In genomic region chr8:70494416-70494945, GRCm38 (mm10) we compare ENCODE assay signal across 8 mouse cellular contexts. TPM values are rescaled to one million over a fixed set of nuclear protein-coding genes. Genes with fewer than 3 reads are reported as not detected.
DNase-seq lines count a peak whose midpoint lies in the region; ATAC-seq and TF ChIP-seq lines count a peak whose summit lies in the region.

No protein-coding gene starts in this region.

- 1% methylated on average over 28 of the region's 28 CpGs for WGBS in forebrain, embryonic 12.5 days
- 2% methylated on average over 28 of the region's 28 CpGs for WGBS in forebrain, embryonic 14.5 days
- 2% methylated on average over 28 of the region's 28 CpGs for WGBS in midbrain, embryonic 10.5 days
- 4% methylated on average over 26 of the region's 28 CpGs for WGBS in midbrain, postnatal 0 days
- 3% methylated on average over 23 of the region's 28 CpGs for WGBS in hindbrain, postnatal 0 days
- 3% methylated on average over 28 of the region's 28 CpGs for WGBS in neural tube, embryonic 14.5 days

- no peaks in the 10 kb centered on the region for H3K9me3 ChIP-seq in forebrain, embryonic 12.5 days
- H3K9me3 ChIP-seq in forebrain, embryonic 14.5 days (replicated peaks; ENCODE audit: control insufficient read depth, low read length): no peaks in the 10 kb centered on the region
- H3K9me3 ChIP-seq in midbrain, embryonic 10.5 days (replicated peaks): no peaks in the 10 kb centered on the region
- no peaks in the 10 kb centered on the region for H3K9me3 ChIP-seq in midbrain, postnatal 0 days (ENCODE audit: low read length)
- H3K9me3 ChIP-seq in hindbrain, postnatal 0 days (ENCODE audit: low read length): no peaks in the 10 kb centered on the region
- no peaks in the 10 kb centered on the region for H3K9me3 ChIP-seq in neural tube, embryonic 14.5 days (ENCODE audit: control insufficient read depth, low read length)

- H3K36me3 ChIP-seq in forebrain, embryonic 12.5 days (replicated peaks): no peaks in the 10 kb centered on the region
- H3K36me3 ChIP-seq in forebrain, embryonic 14.5 days (ENCODE audit: control insufficient read depth, insufficient read depth, low read length): no peaks in the 10 kb centered on the region
- H3K36me3 ChIP-seq in midbrain, embryonic 10.5 days: no peaks in the 10 kb centered on the region
- H3K36me3 ChIP-seq in midbrain, postnatal 0 days (ENCODE audit: insufficient read depth, low read length): no peaks in the 10 kb centered on the region
- H3K36me3 ChIP-seq in hindbrain, postnatal 0 days (ENCODE audit: insufficient read depth, low read length): no peaks in the 10 kb centered on the region
- no peaks in the 10 kb centered on the region for H3K36me3 ChIP-seq in neural tube, embryonic 14.5 days (ENCODE audit: control insufficient read depth, insufficient read depth, low read length)

- peaks cover 40% of the 10 kb centered on the region for H3K4me1 ChIP-seq in forebrain, embryonic 12.5 days
- H3K4me1 ChIP-seq in forebrain, embryonic 14.5 days (ENCODE audit: control insufficient read depth, insufficient read depth, low read length): peaks cover 3% of the 10 kb centered on the region; the same call in 1 of the 2 replicates
- peaks cover 66% of the 10 kb centered on the region for H3K4me1 ChIP-seq in midbrain, embryonic 10.5 days
- H3K4me1 ChIP-seq in midbrain, postnatal 0 days (ENCODE audit: insufficient read depth, low read length): peaks cover 8% of the 10 kb centered on the region; the same call in 1 of the 2 replicates
- H3K4me1 ChIP-seq in hindbrain, postnatal 0 days (ENCODE audit: insufficient read depth, low read length): no peaks in the 10 kb centered on the region
- peaks cover 19% of the 10 kb centered on the region for H3K4me1 ChIP-seq in neural tube, embryonic 14.5 days (ENCODE audit: control insufficient read depth, insufficient read depth, low read length)

- H3K27me3 ChIP-seq in forebrain, embryonic 12.5 days: peaks cover 100% of the 10 kb centered on the region
- peaks cover 99% of the 10 kb centered on the region for H3K27me3 ChIP-seq in forebrain, embryonic 14.5 days (replicated peaks; ENCODE audit: control insufficient read depth, insufficient read depth, low read length)
- peaks cover 100% of the 10 kb centered on the region for H3K27me3 ChIP-seq in midbrain, embryonic 10.5 days (ENCODE audit: low read depth, poor library complexity, severe bottlenecking)
- peaks cover 90% of the 10 kb centered on the region for H3K27me3 ChIP-seq in midbrain, postnatal 0 days (ENCODE audit: insufficient read depth, low read length)
- peaks cover 66% of the 10 kb centered on the region for H3K27me3 ChIP-seq in hindbrain, postnatal 0 days (ENCODE audit: insufficient read depth, low read length)
- H3K27me3 ChIP-seq in neural tube, embryonic 14.5 days (ENCODE audit: control insufficient read depth, insufficient read depth, low read length): peaks cover 84% of the 10 kb centered on the region

- no peak overlapping the region for H3K27ac ChIP-seq in forebrain, embryonic 12.5 days
- H3K27ac ChIP-seq in forebrain, embryonic 14.5 days (ENCODE audit: low read depth, low read length): no peak overlapping the region
- no peak overlapping the region for H3K27ac ChIP-seq in midbrain, embryonic 10.5 days (replicated peaks)
- no peak overlapping the region for H3K27ac ChIP-seq in midbrain, postnatal 0 days (ENCODE audit: low read depth, low read length)
- no peak overlapping the region for H3K27ac ChIP-seq in hindbrain, postnatal 0 days
- no peak overlapping the region for H3K27ac ChIP-seq in neural tube, embryonic 14.5 days (ENCODE audit: low read depth, low read length)

- peak overlapping the region; percentile 39; the same call in 1 of the 2 replicates for H3K4me3 ChIP-seq in forebrain, embryonic 12.5 days (replicated peaks)
- H3K4me3 ChIP-seq in forebrain, embryonic 14.5 days (ENCODE audit: low read depth, low read length): no peak overlapping the region
- H3K4me3 ChIP-seq in midbrain, embryonic 10.5 days: peak overlapping the region; percentile 50
- H3K4me3 ChIP-seq in midbrain, postnatal 0 days (ENCODE audit: low read depth, low read length): no peak overlapping the region; the same call in 1 of the 2 replicates
- H3K4me3 ChIP-seq in hindbrain, postnatal 0 days (ENCODE audit: low read length): peak overlapping the region; percentile 35
- H3K4me3 ChIP-seq in neural tube, embryonic 14.5 days (ENCODE audit: low read depth, low read length): 0 out of 2 replicates have a peak overlapping the region, but pooled peaks have one; percentile 10

- H3K9ac ChIP-seq in forebrain, embryonic 12.5 days: no peak overlapping the region
- H3K9ac ChIP-seq in forebrain, embryonic 14.5 days (ENCODE audit: low read length): no peak overlapping the region
- no peak overlapping the region for H3K9ac ChIP-seq in midbrain, postnatal 0 days (replicated peaks; ENCODE audit: low read length, poor library complexity, severe bottlenecking)
- no peak overlapping the region for H3K9ac ChIP-seq in hindbrain, postnatal 0 days (replicated peaks; ENCODE audit: low read length)
- no peak overlapping the region for H3K9ac ChIP-seq in neural tube, embryonic 14.5 days (replicated peaks; ENCODE audit: low read depth, low read length)

- no peak for ATAC-seq in forebrain, embryonic 12.5 days (ENCODE audit: low FRiP score)
- no peak for ATAC-seq in forebrain, embryonic 14.5 days
- ATAC-seq in midbrain, postnatal 0 days (ENCODE audit: low FRiP score): no peak
- no peak for ATAC-seq in hindbrain, postnatal 0 days
- ATAC-seq in neural tube, embryonic 14.5 days (ENCODE audit: low read depth): no peak

- TF ChIP-seq CTCF in midbrain, postnatal 0 days (IDR thresholded peaks at IDR 0.05): no peak
- no peak for TF ChIP-seq CTCF in hindbrain, postnatal 0 days (IDR thresholded peaks at IDR 0.05; ENCODE audit: low read depth)

- no peak for DNase-seq in forebrain, embryonic 14.5 days (ENCODE audit: low spot score)
- peak; percentile 38 for DNase-seq in midbrain, embryonic 10.5 days (ENCODE audit: low spot score)
- DNase-seq in midbrain, postnatal 0 days (ENCODE audit: low spot score): no peak
- DNase-seq in hindbrain, postnatal 0 days (ENCODE audit: low spot score): no peak
- DNase-seq in gastrocnemius, postnatal 25 days: no peak
- DNase-seq in kidney, adult 18-20 months: no peak

- H3K4me2 ChIP-seq in forebrain, embryonic 12.5 days: peak overlapping the region; percentile 3; the same call in 1 of the 2 replicates
- H3K4me2 ChIP-seq in forebrain, embryonic 14.5 days (ENCODE audit: low read length): no peak overlapping the region
- no peak overlapping the region for H3K4me2 ChIP-seq in midbrain, postnatal 0 days (ENCODE audit: low read depth, low read length, poor library complexity, severe bottlenecking)
- peak overlapping the region; percentile 62 for H3K4me2 ChIP-seq in hindbrain, postnatal 0 days (ENCODE audit: low read depth, low read length)
- peak overlapping the region; percentile 50; the same call in 1 of the 2 replicates for H3K4me2 ChIP-seq in neural tube, embryonic 14.5 days (ENCODE audit: low read depth, low read length)

RNA-seq across cellular contexts. Expression of gene Crlf1, which starts 1.5 kb away (rescaled TPM):
- polyA plus RNA-seq in forebrain, embryonic 12.5 days (2016; fragmentation: Nextera tagmentation; extraction: Ambion mirVana): 1.6 and 2.8 TPM in 2 replicates
- 1.7 and 3.2 TPM in 2 replicates for polyA plus RNA-seq in forebrain, embryonic 14.5 days (2014; fragmentation: Nextera tagmentation; extraction: Ambion mirVana)
- polyA plus RNA-seq in midbrain, embryonic 10.5 days (2016; fragmentation: Nextera tagmentation; extraction: Ambion mirVana): 0.42 and 2.3 TPM in 2 replicates
- total RNA-seq in midbrain, postnatal 0 days (2014; rRNA removed): 4.1 and 4.3 TPM in 2 replicates
- polyA plus RNA-seq in midbrain, postnatal 0 days (2015; fragmentation: Nextera tagmentation; extraction: Ambion mirVana): 9.4 and 10.9 TPM in 2 replicates
- 6.5 and 26.7 TPM in 2 replicates for total RNA-seq in hindbrain, postnatal 0 days (2014; rRNA removed)
- 16.3 and 17.3 TPM in 2 replicates for polyA plus RNA-seq in hindbrain, postnatal 0 days (2015; fragmentation: Nextera tagmentation; extraction: Ambion mirVana)
- 5.3 and 10.0 TPM in 2 replicates for polyA plus RNA-seq in neural tube, embryonic 14.5 days (2014; fragmentation: Nextera tagmentation; extraction: Ambion mirVana)
- total RNA-seq in gastrocnemius, postnatal 25 days (2021): 1 to 10 TPM; 1.7 to 3.8 TPM

RNA-seq across cellular contexts. Expression of gene Tmem59l, which starts 7.3 kb away (rescaled TPM):
- polyA plus RNA-seq in forebrain, embryonic 12.5 days (2016; fragmentation: Nextera tagmentation; extraction: Ambion mirVana): 17.0 and 17.6 TPM in 2 replicates
- 84.4 and 87.4 TPM in 2 replicates for polyA plus RNA-seq in forebrain, embryonic 14.5 days (2014; fragmentation: Nextera tagmentation; extraction: Ambion mirVana)
- 7.9 and 8.3 TPM in 2 replicates for polyA plus RNA-seq in midbrain, embryonic 10.5 days (2016; fragmentation: Nextera tagmentation; extraction: Ambion mirVana)
- 168 and 206 TPM in 2 replicates for total RNA-seq in midbrain, postnatal 0 days (2014; rRNA removed)
- 203 and 226 TPM in 2 replicates for polyA plus RNA-seq in midbrain, postnatal 0 days (2015; fragmentation: Nextera tagmentation; extraction: Ambion mirVana)
- 196 and 198 TPM in 2 replicates for total RNA-seq in hindbrain, postnatal 0 days (2014; rRNA removed)
- 191 and 205 TPM in 2 replicates for polyA plus RNA-seq in hindbrain, postnatal 0 days (2015; fragmentation: Nextera tagmentation; extraction: Ambion mirVana)
- 144 and 200 TPM in 2 replicates for polyA plus RNA-seq in neural tube, embryonic 14.5 days (2014; fragmentation: Nextera tagmentation; extraction: Ambion mirVana)
- not detected for total RNA-seq in gastrocnemius, postnatal 25 days (2021)

RNA-seq across cellular contexts. Expression of gene Rex1bd, which starts 12.1 kb away (rescaled TPM):
- 126 and 127 TPM in 2 replicates for polyA plus RNA-seq in forebrain, embryonic 12.5 days (2016; fragmentation: Nextera tagmentation; extraction: Ambion mirVana)
- polyA plus RNA-seq in forebrain, embryonic 14.5 days (2014; fragmentation: Nextera tagmentation; extraction: Ambion mirVana): 174 and 199 TPM in 2 replicates
- 138 and 140 TPM in 2 replicates for polyA plus RNA-seq in midbrain, embryonic 10.5 days (2016; fragmentation: Nextera tagmentation; extraction: Ambion mirVana)
- total RNA-seq in midbrain, postnatal 0 days (2014; rRNA removed): 118 and 121 TPM in 2 replicates
- 198 and 212 TPM in 2 replicates for polyA plus RNA-seq in midbrain, postnatal 0 days (2015; fragmentation: Nextera tagmentation; extraction: Ambion mirVana)
- 140 TPM in 2 replicates for total RNA-seq in hindbrain, postnatal 0 days (2014; rRNA removed)
- polyA plus RNA-seq in hindbrain, postnatal 0 days (2015; fragmentation: Nextera tagmentation; extraction: Ambion mirVana): 188 and 190 TPM in 2 replicates
- 152 and 172 TPM in 2 replicates for polyA plus RNA-seq in neural tube, embryonic 14.5 days (2014; fragmentation: Nextera tagmentation; extraction: Ambion mirVana)
- total RNA-seq in gastrocnemius, postnatal 25 days (2021): 100 to 1,000 TPM; 112 to 120 TPM

RNA-seq across cellular contexts. Expression of gene Uba52, which starts 16.1 kb away (rescaled TPM):
- polyA plus RNA-seq in forebrain, embryonic 12.5 days (2016; fragmentation: Nextera tagmentation; extraction: Ambion mirVana): 692 and 734 TPM in 2 replicates
- 709 and 911 TPM in 2 replicates for polyA plus RNA-seq in forebrain, embryonic 14.5 days (2014; fragmentation: Nextera tagmentation; extraction: Ambion mirVana)
- polyA plus RNA-seq in midbrain, embryonic 10.5 days (2016; fragmentation: Nextera tagmentation; extraction: Ambion mirVana): 836 and 881 TPM in 2 replicates
- total RNA-seq in midbrain, postnatal 0 days (2014; rRNA removed): 357 and 402 TPM in 2 replicates
- 721 and 736 TPM in 2 replicates for polyA plus RNA-seq in midbrain, postnatal 0 days (2015; fragmentation: Nextera tagmentation; extraction: Ambion mirVana)
- total RNA-seq in hindbrain, postnatal 0 days (2014; rRNA removed): 510 and 535 TPM in 2 replicates
- 717 and 784 TPM in 2 replicates for polyA plus RNA-seq in hindbrain, postnatal 0 days (2015; fragmentation: Nextera tagmentation; extraction: Ambion mirVana)
- polyA plus RNA-seq in neural tube, embryonic 14.5 days (2014; fragmentation: Nextera tagmentation; extraction: Ambion mirVana): 734 and 750 TPM in 2 replicates
- total RNA-seq in gastrocnemius, postnatal 25 days (2021): 100 to 1,000 TPM; 785 to 797 TPM

RNA-seq across cellular contexts. Expression of gene Klhl26, which starts 17.7 kb away (rescaled TPM):
- 18.3 and 18.6 TPM in 2 replicates for polyA plus RNA-seq in forebrain, embryonic 12.5 days (2016; fragmentation: Nextera tagmentation; extraction: Ambion mirVana)
- polyA plus RNA-seq in forebrain, embryonic 14.5 days (2014; fragmentation: Nextera tagmentation; extraction: Ambion mirVana): 19.3 and 19.6 TPM in 2 replicates
- polyA plus RNA-seq in midbrain, embryonic 10.5 days (2016; fragmentation: Nextera tagmentation; extraction: Ambion mirVana): 16.9 and 20.7 TPM in 2 replicates
- total RNA-seq in midbrain, postnatal 0 days (2014; rRNA removed): 48.9 and 51.0 TPM in 2 replicates
- polyA plus RNA-seq in midbrain, postnatal 0 days (2015; fragmentation: Nextera tagmentation; extraction: Ambion mirVana): 39.4 TPM in 2 replicates
- 61.8 and 65.4 TPM in 2 replicates for total RNA-seq in hindbrain, postnatal 0 days (2014; rRNA removed)
- polyA plus RNA-seq in hindbrain, postnatal 0 days (2015; fragmentation: Nextera tagmentation; extraction: Ambion mirVana): 33.6 and 35.8 TPM in 2 replicates
- 29.4 and 30.1 TPM in 2 replicates for polyA plus RNA-seq in neural tube, embryonic 14.5 days (2014; fragmentation: Nextera tagmentation; extraction: Ambion mirVana)
- total RNA-seq in gastrocnemius, postnatal 25 days (2021): 1 to 10 TPM; 4.9 to 6.1 TPM

Comparison
In these comparisons a context has a peak if more than half of its experiments do, and no peak if none do; other contexts are left out.
1. H3K4me2 ChIP-seq: peak in forebrain, embryonic 12.5 days (single experiment), hindbrain, postnatal 0 days (single experiment) and neural tube, embryonic 14.5 days (single experiment); none in forebrain, embryonic 14.5 days (single experiment) and midbrain, postnatal 0 days (single experiment).
2. H3K4me3 ChIP-seq: peak in forebrain, embryonic 12.5 days (single experiment), midbrain, embryonic 10.5 days (single experiment), hindbrain, postnatal 0 days (single experiment) and neural tube, embryonic 14.5 days (single experiment); none in forebrain, embryonic 14.5 days (single experiment) and midbrain, postnatal 0 days (single experiment).